Mouse (Mus musculus) neural tube, embryonic 10.5 days (tissue): ENCODE data around the gene Gm44579.

ENCODE experiments used
- DNase-seq: peaks from one replicate; pipeline ENCODE4 v3.0.0-alpha.2; 2017; ENCODE audit warnings: low spot score; ENCODE audit errors: extremely low spot score

The Gm44579 gene

GRCm38 (mm10) chr15:98168622-98169004, 52.2 kb downstream of the Gm44579 start:
- DNase-seq = peak; percentile 39

- peak; percentile 94 for DNase-seq
Measured at GRCm38 (mm10) chr15:98167645-98168621, 52.8 kb downstream of the Gm44579 start.

DNA sequence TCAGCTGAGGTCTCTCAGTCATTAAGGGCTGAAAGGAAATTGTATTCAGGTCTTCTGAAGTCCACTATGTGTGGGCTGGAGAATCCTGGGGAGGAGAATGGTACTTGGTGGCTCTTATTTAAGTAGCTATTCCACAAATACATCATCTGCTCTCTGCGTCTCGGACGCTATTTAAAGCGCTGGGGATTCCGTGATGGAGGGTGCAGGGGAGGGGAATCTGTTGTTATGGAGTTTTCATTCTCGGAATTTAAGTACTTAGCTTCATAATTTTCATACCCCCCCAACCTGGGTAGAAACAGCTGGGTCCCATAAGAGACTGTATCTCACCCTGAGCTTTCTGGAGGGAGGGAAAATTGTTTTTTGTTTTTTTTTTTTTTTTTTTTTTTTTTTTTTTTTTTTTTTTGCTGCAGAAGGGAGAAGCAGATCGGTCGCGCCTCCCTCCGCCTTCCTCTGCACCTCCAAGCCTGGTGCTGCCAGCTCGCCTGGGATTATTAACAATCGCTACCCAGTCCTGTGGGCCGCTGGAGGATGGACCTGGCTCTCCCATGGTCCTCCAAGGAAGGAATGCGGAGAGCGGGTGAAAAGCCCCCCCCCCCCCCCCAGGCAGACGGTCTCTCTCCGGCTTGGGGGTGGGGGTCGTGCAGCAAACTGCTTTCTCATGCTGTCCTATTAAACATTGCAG, 53.7 kb downstream of the Gm44579 start, which contains the start of gene Ccdc184:
TSS of gene Ccdc184 (plus strand) at position 196 of the 682 bp plus-strand sequence.
- no peak for DNase-seq

- no peak for DNase-seq
Measured at GRCm38 (mm10) chr15:98165525-98165924, 55.3 kb downstream of the Gm44579 start, which contains the start of gene Asb8. Asb8 (minus strand) TSS chr15:98165625.

- DNase-seq = no peak
Measured at GRCm38 (mm10) chr15:98162561-98162960, 58.2 kb downstream of the Gm44579 start.

DNA sequence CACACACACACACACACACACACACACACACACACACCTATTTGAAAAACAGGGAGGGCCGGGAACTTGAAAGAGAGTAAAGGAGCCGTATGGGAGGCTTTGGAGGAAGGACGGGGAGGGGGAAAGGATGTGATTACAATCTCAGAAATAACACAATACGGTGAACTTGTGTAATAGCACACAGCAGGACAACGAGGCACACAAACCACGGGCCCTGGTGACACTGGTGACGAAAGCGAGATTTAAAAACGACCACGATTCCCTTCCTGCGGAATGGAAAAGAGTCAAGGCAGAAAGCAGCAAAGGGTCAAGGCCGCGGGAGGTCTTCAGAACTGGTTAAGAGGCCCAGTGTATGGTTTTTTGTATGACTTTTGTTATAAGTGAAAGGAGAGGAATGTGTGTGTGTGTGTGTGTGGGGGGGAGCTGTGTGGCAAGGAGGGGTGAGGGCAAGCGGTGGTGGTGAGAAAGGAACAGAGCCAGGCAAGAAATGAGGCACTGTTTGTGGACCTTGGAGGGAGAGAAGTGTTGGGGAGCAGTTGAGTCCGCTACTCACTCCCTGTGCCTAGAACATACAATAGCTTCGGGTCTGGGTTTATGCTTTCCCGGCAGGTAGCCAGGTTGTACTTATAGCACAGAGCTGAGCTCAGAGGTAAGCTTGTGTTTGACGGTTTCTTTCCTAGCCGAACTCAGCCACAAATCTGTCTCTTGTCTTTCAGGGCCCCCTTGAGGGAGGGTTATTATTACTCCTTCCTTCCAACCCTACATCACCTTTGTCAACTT, 59.6 kb downstream of the Gm44579 start:
- DNase-seq = no peak

DNA sequence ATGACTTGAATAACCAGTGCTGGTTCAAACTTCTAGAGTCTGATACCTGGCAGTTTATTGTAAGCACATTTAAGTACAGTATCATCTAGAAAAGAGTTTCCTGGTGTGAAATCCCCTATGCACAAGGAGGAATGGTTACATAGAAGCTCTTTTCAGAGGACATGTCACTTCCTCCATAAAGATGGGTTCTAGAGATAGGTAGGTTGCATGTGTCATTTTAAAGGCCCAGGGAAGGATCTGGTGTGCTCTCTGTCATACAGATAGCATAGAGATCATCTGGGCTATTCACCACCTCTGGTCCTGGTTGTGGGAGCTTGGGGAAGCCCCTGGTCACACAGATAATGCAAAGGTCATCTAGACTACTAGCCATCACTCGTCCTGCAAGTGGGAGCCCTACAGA, 63.5 kb downstream of the Gm44579 start:
- no peak for DNase-seq

- DNase-seq = no peak
Measured at GRCm38 (mm10) chr15:98155944-98156343, 64.8 kb downstream of the Gm44579 start.

GRCm38 (mm10) chr15:98155272-98155671, 65.5 kb downstream of the Gm44579 start:
- no peak for DNase-seq

DNA sequence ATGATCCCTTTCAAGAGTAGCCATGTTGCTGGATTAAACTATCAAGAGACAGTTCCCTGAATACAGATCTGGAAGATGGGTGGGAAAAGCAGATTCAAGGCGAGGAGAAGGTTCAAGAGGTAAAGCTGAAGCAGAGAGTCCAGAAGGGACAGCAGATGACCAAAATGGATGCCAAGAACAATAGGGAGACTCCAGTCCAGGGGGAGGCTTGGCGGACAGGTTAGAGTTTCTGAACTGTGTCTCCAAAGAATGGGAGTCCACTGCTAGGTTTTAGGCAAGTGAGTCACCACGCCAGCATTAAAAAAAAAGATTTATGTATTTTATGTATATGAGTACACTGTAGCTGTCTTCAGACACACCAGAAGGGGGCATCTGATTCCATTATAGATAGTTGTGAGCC, 66.1 kb downstream of the Gm44579 start:
- DNase-seq = no peak

DNA sequence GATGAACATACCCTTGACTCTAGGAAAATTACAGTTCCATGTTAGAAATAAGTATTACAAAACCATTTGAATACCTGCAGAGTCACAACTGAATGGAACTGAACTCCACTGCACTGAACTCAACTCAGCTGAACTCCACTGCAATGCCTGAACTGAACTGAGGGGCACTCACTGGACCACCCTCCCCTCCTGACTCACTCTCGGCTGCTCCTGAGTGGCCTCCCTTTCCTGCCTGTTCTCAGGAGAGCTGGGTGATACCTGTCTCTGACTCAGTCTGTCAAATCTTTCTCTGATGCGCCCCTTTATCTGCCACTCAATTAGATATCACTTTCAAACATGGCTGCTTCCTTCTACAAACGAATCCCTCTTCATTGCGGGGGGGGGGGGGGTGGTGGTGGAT, 66.6 kb downstream of the Gm44579 start:
- no peak for DNase-seq

GRCm38 (mm10) chr15:98153625-98154024, 67.2 kb downstream of the Gm44579 start:
- peak; percentile 30 for DNase-seq

GRCm38 (mm10) chr15:98152916-98153315, 67.9 kb downstream of the Gm44579 start:
- no peak for DNase-seq

GRCm38 (mm10) chr15:98149166-98149602, 71.6 kb downstream of the Gm44579 start:
- DNase-seq = no peak

DNA sequence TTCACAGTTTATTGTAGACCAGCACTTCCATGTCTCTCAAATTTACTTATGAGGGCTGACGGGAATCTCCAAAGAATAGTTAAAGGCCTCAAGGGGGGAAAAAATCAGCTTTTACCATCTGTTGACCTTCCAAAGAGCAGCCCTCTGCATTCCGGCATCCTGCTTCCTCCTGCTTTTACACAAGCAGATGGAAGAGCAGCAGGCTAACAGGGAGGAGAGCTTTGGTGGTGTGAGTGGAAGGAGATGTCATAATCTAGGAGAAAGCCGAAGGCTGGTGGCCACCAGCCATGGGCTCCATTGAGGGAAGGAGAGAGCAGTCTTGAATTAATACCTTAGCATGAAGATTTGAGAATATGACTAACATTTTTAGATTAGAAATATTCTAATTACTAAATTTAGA, 72.4 kb downstream of the Gm44579 start:
- no peak for DNase-seq

- peak; percentile 90 for DNase-seq
Measured at GRCm38 (mm10) chr15:98145559-98146181, 75.1 kb downstream of the Gm44579 start.

GRCm38 (mm10) chr15:98144861-98145507, 75.8 kb downstream of the Gm44579 start:
- peak; percentile 59 for DNase-seq

DNA sequence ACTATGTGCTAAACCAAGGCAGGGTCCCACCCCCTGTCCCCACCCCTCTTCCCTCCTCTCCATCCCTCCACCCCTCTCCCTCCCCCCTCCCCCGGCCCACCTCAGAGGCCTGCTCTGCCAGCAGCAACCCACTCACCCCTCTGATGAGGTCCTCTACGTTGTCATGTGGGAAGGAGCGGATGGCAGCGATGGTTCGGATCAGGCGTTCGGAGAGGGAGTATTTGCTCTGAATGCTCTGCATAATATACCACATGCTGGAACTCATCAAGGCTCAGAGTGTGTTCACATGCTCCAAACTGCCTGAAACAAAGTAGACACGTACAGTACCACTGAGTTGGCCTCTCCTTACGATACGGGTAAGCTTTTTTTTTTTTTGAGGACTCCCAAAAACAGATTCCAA, 78.3 kb downstream of the Gm44579 start:
- DNase-seq = no peak

- no peak for DNase-seq
Measured at GRCm38 (mm10) chr15:98140809-98141208, 80.0 kb downstream of the Gm44579 start.

- no peak for DNase-seq
Measured at GRCm38 (mm10) chr15:98139763-98140162, 81.0 kb downstream of the Gm44579 start.
